Mouse (Mus musculus): Measurements from ENCODE around the gene Ncf4. TPM values are rescaled to one million over a fixed set of nuclear protein-coding genes. Genes with fewer than 3 reads are reported as not detected.

Ncf4 gene
- polyA plus RNA-seq, 1 experiment from 2014 or later, result 6.2 TPM

- H3K9me3 ChIP-seq (replicated peaks), result no peaks in the 10 kb centered on the region
- WGBS, result 87% methylated on average over 4 of the region's 4 CpGs
- H3K9ac ChIP-seq, result no peak overlapping the region
- no peak overlapping the region for H3K4me2 ChIP-seq (replicated peaks)
- H3K4me3 ChIP-seq (replicated peaks), result no peak overlapping the region
- no peak overlapping the region; the same call in 1 of the 2 replicates for H3K27ac ChIP-seq (replicated peaks)
- no peaks in the 10 kb centered on the region for H3K27me3 ChIP-seq
- ATAC-seq (ENCODE audit: insufficient number of reproducible peaks, low FRiP score, low TSS enrichment, low read depth), result no peak
- no peaks in the 10 kb centered on the region for H3K4me1 ChIP-seq
- no peaks in the 10 kb centered on the region for H3K36me3 ChIP-seq
Observed at GRCm38 (mm10) chr15:78293716-78294115, 49.1 kb downstream of the Ncf4 start.

GRCm38 (mm10) chr15:78298558-78298957 lies 54.0 kb downstream of the Ncf4 start:
- WGBS, result 85% methylated on average over 1 of the region's 1 CpGs
- ATAC-seq (ENCODE audit: insufficient number of reproducible peaks, low FRiP score, low TSS enrichment, low read depth), result no peak
- no peaks in the 10 kb centered on the region for H3K9me3 ChIP-seq (replicated peaks)
- H3K27me3 ChIP-seq, result no peaks in the 10 kb centered on the region
- no peak overlapping the region for H3K9ac ChIP-seq
- no peak overlapping the region for H3K27ac ChIP-seq (replicated peaks)
- no peak overlapping the region for H3K4me2 ChIP-seq (replicated peaks)
- H3K4me1 ChIP-seq, result no peaks in the 10 kb centered on the region
- H3K36me3 ChIP-seq, result no peaks in the 10 kb centered on the region
- H3K4me3 ChIP-seq (replicated peaks), result no peak overlapping the region

GRCm38 (mm10) chr15:78299641-78300040 lies 55.0 kb downstream of the Ncf4 start:
- Histone ChIP-seq H3K4me1 (no peaks in the 10 kb centered on the region), H3K9me3 (replicated peaks) (no peaks in the 10 kb centered on the region), H3K36me3 (no peaks in the 10 kb centered on the region), H3K27me3 (no peaks in the 10 kb centered on the region), H3K4me2 (replicated peaks) (no peak overlapping the region), H3K4me3 (replicated peaks) (no peak overlapping the region), H3K9ac (no peak overlapping the region), H3K27ac (replicated peaks) (no peak overlapping the region)
- 71% methylated on average over 3 of the region's 3 CpGs for WGBS
- no peak for ATAC-seq (ENCODE audit: insufficient number of reproducible peaks, low FRiP score, low TSS enrichment, low read depth)

GRCm38 (mm10) chr15:78300773-78301172 lies 56.2 kb downstream of the Ncf4 start:
- Histone ChIP-seq H3K4me1 (no peaks in the 10 kb centered on the region), H3K36me3 (no peaks in the 10 kb centered on the region), H3K9ac (no peak overlapping the region), H3K27ac (replicated peaks) (no peak overlapping the region), H3K4me3 (replicated peaks) (no peak overlapping the region), H3K4me2 (replicated peaks) (no peak overlapping the region), H3K9me3 (replicated peaks) (no peaks in the 10 kb centered on the region), H3K27me3 (no peaks in the 10 kb centered on the region)
- ATAC-seq (ENCODE audit: insufficient number of reproducible peaks, low FRiP score, low TSS enrichment, low read depth), result no peak

GRCm38 (mm10) chr15:78302718-78303117 lies 58.1 kb downstream of the Ncf4 start:
- ATAC-seq (ENCODE audit: insufficient number of reproducible peaks, low FRiP score, low TSS enrichment, low read depth), result no peak
- no peaks in the 10 kb centered on the region for H3K4me1 ChIP-seq
- no peak overlapping the region for H3K4me3 ChIP-seq (replicated peaks)
- no peaks in the 10 kb centered on the region for H3K9me3 ChIP-seq (replicated peaks)
- H3K27me3 ChIP-seq, result no peaks in the 10 kb centered on the region
- H3K4me2 ChIP-seq (replicated peaks), result no peak overlapping the region
- WGBS, result 91% methylated on average over 4 of the region's 4 CpGs
- H3K9ac ChIP-seq, result no peak overlapping the region
- H3K27ac ChIP-seq (replicated peaks), result no peak overlapping the region
- no peaks in the 10 kb centered on the region for H3K36me3 ChIP-seq

GRCm38 (mm10) chr15:78303665-78304233 lies 59.1 kb downstream of the Ncf4 start:
- H3K9me3 ChIP-seq (replicated peaks), result no peaks in the 10 kb centered on the region
- no peaks in the 10 kb centered on the region for H3K27me3 ChIP-seq
- no peak overlapping the region for H3K9ac ChIP-seq
- ATAC-seq (ENCODE audit: insufficient number of reproducible peaks, low FRiP score, low TSS enrichment, low read depth), result no peak
- WGBS, result 83% methylated on average over 6 of the region's 6 CpGs
- H3K36me3 ChIP-seq, result no peaks in the 10 kb centered on the region
- H3K4me1 ChIP-seq, result no peaks in the 10 kb centered on the region
- H3K4me2 ChIP-seq (replicated peaks), result no peak overlapping the region
- no peak overlapping the region for H3K4me3 ChIP-seq (replicated peaks)
- H3K27ac ChIP-seq (replicated peaks), result no peak overlapping the region

- Histone ChIP-seq H3K27me3 (no peaks in the 10 kb centered on the region), H3K4me1 (no peaks in the 10 kb centered on the region), H3K36me3 (no peaks in the 10 kb centered on the region), H3K4me2 (replicated peaks) (no peak within 1 kb of the TSS), H3K4me3 (replicated peaks) (no peak within 1 kb of the TSS), H3K27ac (replicated peaks) (no peak within 1 kb of the TSS), H3K9me3 (replicated peaks) (no peaks in the 10 kb centered on the region), H3K9ac (no peak within 1 kb of the TSS)
- 76% methylated on average over 10 of the region's 10 CpGs for WGBS
- no peak for ATAC-seq (ENCODE audit: insufficient number of reproducible peaks, low FRiP score, low TSS enrichment, low read depth)
Observed at GRCm38 (mm10) chr15:78305341-78305933, 60.8 kb downstream of the Ncf4 start, which contains the start of gene Csf2rb2. TSS of gene Csf2rb2 (minus strand) at chr15:78305721.

GRCm38 (mm10) chr15:78309865-78310264 lies 65.3 kb downstream of the Ncf4 start:
- Histone ChIP-seq H3K4me2 (replicated peaks) (no peak overlapping the region), H3K9me3 (replicated peaks) (no peaks in the 10 kb centered on the region), H3K4me1 (no peaks in the 10 kb centered on the region), H3K4me3 (replicated peaks) (no peak overlapping the region), H3K36me3 (no peaks in the 10 kb centered on the region), H3K27me3 (no peaks in the 10 kb centered on the region), H3K9ac (no peak overlapping the region), H3K27ac (replicated peaks) (no peak overlapping the region)
- no peak for ATAC-seq (ENCODE audit: insufficient number of reproducible peaks, low FRiP score, low TSS enrichment, low read depth)
- WGBS, result 6% methylated on average over 5 of the region's 5 CpGs

GRCm38 (mm10) chr15:78310971-78311370 lies 66.4 kb downstream of the Ncf4 start:
- no peaks in the 10 kb centered on the region for H3K4me1 ChIP-seq
- no peak for ATAC-seq (ENCODE audit: insufficient number of reproducible peaks, low FRiP score, low TSS enrichment, low read depth)
- 78% methylated on average over 4 of the region's 4 CpGs for WGBS
- H3K9me3 ChIP-seq (replicated peaks), result no peaks in the 10 kb centered on the region
- H3K9ac ChIP-seq, result no peak overlapping the region
- H3K27ac ChIP-seq (replicated peaks), result no peak overlapping the region
- no peaks in the 10 kb centered on the region for H3K36me3 ChIP-seq
- no peak overlapping the region for H3K4me3 ChIP-seq (replicated peaks)
- H3K27me3 ChIP-seq, result no peaks in the 10 kb centered on the region
- no peak overlapping the region for H3K4me2 ChIP-seq (replicated peaks)

Small RNA genes within 50 kb of the gene (microRNA-seq; reads per million reads assigned to microRNA genes)
- gene Mir7676-1 (ENCODE audit: borderline number of aligned reads), result not detected

Other genes with a start within 250 kb of the Ncf4 start
- gene Cacng2, start 124.8 kb upstream of the Ncf4 start, polyA plus RNA-seq (2015; fragmentation: Nextera tagmentation; extraction: Ambion mirVana), result 0.04 TPM in 1 of 2 replicates, not detected in the other
- gene Ift27, start 70.7 kb upstream of the Ncf4 start, polyA plus RNA-seq (2015; fragmentation: Nextera tagmentation; extraction: Ambion mirVana), result 89.5 and 97.3 TPM in 2 replicates
- not detected in 2 replicates for gene Pvalb, start 38.4 kb upstream of the Ncf4 start, polyA plus RNA-seq (2015; fragmentation: Nextera tagmentation; extraction: Ambion mirVana)
- 1.2 and 1.5 TPM in 2 replicates for gene Csf2rb2, start 60.9 kb downstream of the Ncf4 start, polyA plus RNA-seq (2015; fragmentation: Nextera tagmentation; extraction: Ambion mirVana)
- gene Csf2rb, start 81.0 kb downstream of the Ncf4 start, polyA plus RNA-seq (2015; fragmentation: Nextera tagmentation; extraction: Ambion mirVana), result 6.4 and 6.9 TPM in 2 replicates
- 0.83 TPM in 1 of 2 replicates, not detected in the other for gene Tex33, start 151.1 kb downstream of the Ncf4 start, polyA plus RNA-seq (2015; fragmentation: Nextera tagmentation; extraction: Ambion mirVana)
- gene Tst, start 161.1 kb downstream of the Ncf4 start, polyA plus RNA-seq (2015; fragmentation: Nextera tagmentation; extraction: Ambion mirVana), result 49.1 and 68.9 TPM in 2 replicates
- gene Mpst, start 161.6 kb downstream of the Ncf4 start, polyA plus RNA-seq (2015; fragmentation: Nextera tagmentation; extraction: Ambion mirVana), result 2.8 and 4.1 TPM in 2 replicates
- 59.0 and 62.5 TPM in 2 replicates for gene Kctd17, start 183.8 kb downstream of the Ncf4 start, polyA plus RNA-seq (2015; fragmentation: Nextera tagmentation; extraction: Ambion mirVana)
- 2.7 and 3.4 TPM in 2 replicates for gene Tmprss6, start 223.8 kb downstream of the Ncf4 start, polyA plus RNA-seq (2015; fragmentation: Nextera tagmentation; extraction: Ambion mirVana)

All from embryonic facial prominence, embryonic 15.5 days (tissue).